Mouse (Mus musculus) adrenal gland, postnatal 10 days (tissue): ENCODE data around the gene Impdh2. TPM values are rescaled to one million over a fixed set of nuclear protein-coding genes. Genes with fewer than 3 reads are reported as not detected.

Experiments
- DNase-seq: peaks from one replicate; pipeline ENCODE4 v3.0.0; 2021; ENCODE audit warnings: mixed read lengths
- total RNA-seq, 2 experiments: library from RNA; stranded (reverse); gene quantifications; 2 replicates each; pipeline ENCODE4 v1.2.3; 2021

Gene Impdh2
- total RNA-seq, 2 experiments from 2014 or later, result 80.6 to 83.7 TPM

- DNase-seq, result peak; percentile 94
Observed at GRCm38 (mm10) chr9:108569381-108570206, 9.5 kb downstream of the Impdh2 start, which contains the start of gene Dalrd3. Gene Dalrd3 (plus strand): TSS chr9:108569886.

GRCm38 (mm10) chr9:108570207-108570896, 10.3 kb downstream of the Impdh2 start:
- peak; percentile 89 for DNase-seq

DNA sequence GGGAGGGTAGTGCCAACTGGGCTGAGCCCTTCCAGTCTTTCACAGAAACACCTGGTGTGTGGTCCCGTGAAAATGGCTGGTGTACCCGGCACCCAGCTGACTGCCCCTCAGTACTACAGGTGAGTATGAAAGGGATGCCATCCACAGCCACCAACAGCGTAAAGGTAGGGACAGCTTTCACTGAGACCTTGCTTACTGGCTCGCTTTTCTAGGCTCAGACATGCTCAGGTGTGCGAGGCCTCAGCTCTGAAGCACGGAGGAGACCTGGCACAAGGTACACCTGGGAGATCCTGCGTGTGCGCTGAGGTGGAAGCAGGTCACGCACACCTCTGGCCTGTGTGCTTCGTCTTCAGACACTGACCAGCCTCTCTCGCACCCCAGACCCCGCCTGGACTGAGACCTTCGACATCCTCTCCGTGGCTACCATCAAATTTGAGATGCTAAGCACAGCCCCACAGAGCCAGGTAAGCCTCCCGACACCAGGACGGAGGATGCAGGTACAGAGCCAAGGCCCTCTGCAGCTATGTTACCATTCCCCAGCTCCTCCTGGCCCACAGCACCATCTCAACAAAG, 11.4 kb downstream of the Impdh2 start:
- DNase-seq, result no peak

GRCm38 (mm10) chr9:108572321-108572720, 12.2 kb downstream of the Impdh2 start:
- no peak for DNase-seq

GRCm38 (mm10) chr9:108573774-108574690, 13.9 kb downstream of the Impdh2 start:
- peak; percentile 80 for DNase-seq

GRCm38 (mm10) chr9:108574921-108575320, 14.8 kb downstream of the Impdh2 start:
- no peak for DNase-seq

GRCm38 (mm10) chr9:108575321-108576297, 15.5 kb downstream of the Impdh2 start:
- DNase-seq, result no peak

GRCm38 (mm10) chr9:108577025-108577424, 16.9 kb downstream of the Impdh2 start:
- DNase-seq, result no peak

GRCm38 (mm10) chr9:108577934-108578544, 18.0 kb downstream of the Impdh2 start:
- DNase-seq, result peak; percentile 76

DNA sequence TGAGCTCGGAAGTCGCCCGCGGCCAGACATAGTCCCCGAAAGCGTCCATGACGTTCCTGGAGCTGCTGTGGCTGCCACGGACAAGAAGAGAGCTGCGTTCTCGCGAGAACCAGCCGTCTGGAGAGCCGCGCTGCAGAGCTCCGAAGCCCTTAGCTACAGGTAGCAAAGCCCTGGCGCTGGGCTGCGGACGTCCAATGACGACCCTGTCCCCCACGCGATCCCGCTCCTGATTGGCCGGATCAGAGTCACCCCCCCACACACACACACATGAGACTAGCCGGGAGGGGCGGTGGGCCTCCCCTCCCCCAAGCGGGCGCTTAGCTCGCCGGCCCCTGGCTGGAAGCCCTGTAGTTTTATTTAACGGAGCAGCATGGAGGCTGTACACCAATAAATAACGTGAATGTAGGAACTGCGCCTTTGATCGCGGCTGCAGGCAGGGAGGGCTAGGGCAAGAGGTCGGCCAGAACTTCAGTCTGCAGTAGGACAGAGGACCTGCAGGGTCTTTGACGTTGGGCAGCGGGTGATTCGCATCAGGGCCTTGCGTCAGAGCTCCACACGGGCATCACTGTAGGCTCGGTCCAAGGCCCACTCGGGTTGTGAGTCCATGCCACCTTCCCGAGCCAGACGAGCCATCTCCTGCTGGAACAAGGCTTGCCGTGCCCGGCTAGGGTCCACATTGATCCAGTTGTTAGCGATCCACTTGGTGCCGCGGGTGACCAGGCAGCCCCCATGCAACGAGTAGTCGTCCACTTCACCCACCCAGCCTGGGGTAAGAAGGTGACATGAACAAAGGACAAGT, 18.7 kb downstream of the Impdh2 start, which contains the start of gene Wdr6:
Wdr6 (minus strand) TSS at position 195 of the 799 bp plus-strand sequence.
- peak; percentile 96 for DNase-seq

- peak; percentile 70 for DNase-seq
Observed at GRCm38 (mm10) chr9:108579344-108579690, 19.2 kb downstream of the Impdh2 start.

GRCm38 (mm10) chr9:108587571-108588180, 27.6 kb downstream of the Impdh2 start:
- peak; percentile 78 for DNase-seq

DNA sequence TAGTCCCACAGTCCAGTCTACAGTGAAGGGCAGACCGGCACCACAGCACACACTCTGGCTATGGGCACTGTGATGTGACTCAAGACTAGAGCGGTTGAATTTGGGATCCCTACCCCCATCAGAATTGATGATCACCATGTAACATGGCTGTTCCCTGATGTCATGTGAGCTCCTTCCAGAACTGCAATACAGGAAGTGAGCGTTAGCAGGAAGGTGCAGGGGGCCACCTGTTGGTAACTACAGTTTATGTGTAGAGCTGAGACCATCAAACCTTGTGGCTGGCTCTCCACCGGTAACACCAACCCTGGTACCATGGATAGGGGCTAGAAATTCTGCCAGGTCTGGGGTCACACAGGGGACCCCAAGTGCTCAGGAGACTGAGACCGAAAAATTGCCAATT, 29.1 kb downstream of the Impdh2 start:
- no peak for DNase-seq

DNA sequence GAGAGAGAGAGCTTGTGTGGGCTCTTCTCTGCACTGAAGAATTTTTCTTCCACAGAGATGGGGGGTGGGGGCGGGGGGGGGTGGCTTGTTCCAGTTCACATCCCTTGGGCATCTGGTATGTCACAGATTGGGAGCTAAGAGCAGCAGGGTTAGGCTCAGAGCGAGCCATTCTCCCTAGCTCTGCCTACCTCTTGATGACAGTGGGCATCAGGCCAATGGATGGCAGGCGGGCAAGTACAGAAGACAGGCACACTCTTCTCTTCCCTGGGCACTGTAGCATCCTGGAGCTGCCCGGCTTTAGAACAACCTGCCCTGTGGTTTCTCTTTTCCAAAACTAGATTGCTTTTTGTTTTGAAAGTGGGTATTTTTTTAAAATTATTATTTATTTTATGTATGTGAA, 31.4 kb downstream of the Impdh2 start:
- DNase-seq, result no peak

GRCm38 (mm10) chr9:108594354-108594753, 34.3 kb downstream of the Impdh2 start:
- DNase-seq, result no peak

DNA sequence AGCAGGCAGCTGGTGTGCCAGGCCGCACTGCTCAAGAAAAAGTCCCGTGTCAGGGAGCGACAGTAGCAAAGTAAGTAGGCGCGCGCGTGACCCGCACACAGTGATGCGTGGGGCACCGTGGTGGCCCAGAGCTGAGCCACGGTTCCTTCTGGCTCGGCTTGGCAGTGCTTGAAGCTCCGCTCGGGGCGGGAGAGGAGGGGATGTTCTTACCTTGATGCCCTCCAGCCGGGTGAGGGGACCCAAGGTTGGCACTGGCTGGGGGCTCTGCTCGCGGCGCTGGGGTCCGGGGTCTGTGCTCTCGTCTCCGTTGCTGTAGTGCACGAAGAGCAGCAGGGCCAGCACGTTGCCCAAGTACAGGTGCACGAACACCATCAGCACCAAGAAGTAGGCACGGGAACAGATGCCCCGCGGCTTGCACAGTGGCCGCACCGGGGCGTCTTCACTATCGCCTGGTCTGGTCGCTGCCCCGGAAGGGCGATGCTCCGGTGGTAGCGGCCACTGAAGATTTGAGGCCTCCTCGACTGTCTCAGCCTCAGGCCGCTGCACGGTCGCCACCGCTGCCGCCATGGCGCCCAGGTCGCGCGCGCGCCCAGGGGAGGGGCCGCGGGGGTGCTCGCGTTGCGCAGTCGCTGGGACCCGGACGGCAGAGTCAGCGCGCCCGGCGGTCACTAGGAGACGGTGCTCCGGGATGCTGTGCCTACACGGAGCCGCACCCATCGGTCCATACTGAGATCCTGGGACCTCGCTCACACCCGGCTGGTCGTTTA, 37.1 kb downstream of the Impdh2 start, which contains the start of gene P4htm:
P4htm (minus strand) TSS at position 670 of the 767 bp plus-strand sequence.
- DNase-seq, result peak; percentile 82

DNA sequence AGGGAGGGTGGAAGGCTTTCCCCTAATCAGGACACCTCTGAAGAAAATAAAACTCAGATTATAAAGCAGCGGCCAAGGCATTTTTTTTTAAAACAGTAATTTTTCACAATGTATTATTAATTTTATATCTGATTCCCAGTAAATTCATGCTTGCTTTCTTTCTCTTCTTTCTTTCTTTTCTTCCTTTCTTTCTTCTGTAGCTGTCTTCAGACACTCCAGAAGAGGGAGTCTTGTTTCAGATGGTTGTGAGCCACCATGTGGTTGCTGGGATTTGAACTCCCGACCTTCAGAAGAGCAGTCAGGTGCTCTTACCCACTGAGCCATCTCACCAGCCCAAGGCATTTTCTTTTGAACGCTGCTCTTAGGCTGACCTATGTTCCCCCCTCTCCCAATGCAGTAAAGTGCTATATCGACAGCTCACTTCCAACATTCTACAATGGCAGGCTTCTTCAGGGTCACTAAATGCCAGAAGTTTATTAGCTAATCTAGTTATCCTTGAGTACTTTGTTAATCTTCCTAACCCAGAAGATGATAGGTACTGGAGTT, 39.0 kb downstream of the Impdh2 start:
- no peak for DNase-seq

DNA sequence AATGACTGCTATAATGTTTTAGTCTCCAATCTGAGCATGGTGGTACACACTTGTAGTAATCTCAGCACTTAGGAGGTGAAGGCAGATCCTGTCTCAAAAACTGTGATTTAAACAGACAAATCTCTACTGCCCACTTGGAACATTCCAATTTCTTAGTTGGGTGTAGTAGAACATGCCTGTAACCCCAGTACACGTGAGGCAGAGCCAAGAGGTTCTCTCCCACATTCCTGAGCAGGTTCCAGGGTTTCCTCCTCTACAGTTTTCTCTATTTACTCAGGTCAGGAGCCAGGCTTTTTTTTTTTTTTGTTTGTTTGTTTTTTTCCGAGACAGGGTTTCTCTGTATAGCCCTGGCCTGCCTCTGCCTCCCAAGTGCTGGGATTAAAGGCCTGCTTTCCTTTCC, 39.9 kb downstream of the Impdh2 start:
- no peak for DNase-seq
